Mouse (Mus musculus): ENCODE data around the gene Lix1l.

DNA sequence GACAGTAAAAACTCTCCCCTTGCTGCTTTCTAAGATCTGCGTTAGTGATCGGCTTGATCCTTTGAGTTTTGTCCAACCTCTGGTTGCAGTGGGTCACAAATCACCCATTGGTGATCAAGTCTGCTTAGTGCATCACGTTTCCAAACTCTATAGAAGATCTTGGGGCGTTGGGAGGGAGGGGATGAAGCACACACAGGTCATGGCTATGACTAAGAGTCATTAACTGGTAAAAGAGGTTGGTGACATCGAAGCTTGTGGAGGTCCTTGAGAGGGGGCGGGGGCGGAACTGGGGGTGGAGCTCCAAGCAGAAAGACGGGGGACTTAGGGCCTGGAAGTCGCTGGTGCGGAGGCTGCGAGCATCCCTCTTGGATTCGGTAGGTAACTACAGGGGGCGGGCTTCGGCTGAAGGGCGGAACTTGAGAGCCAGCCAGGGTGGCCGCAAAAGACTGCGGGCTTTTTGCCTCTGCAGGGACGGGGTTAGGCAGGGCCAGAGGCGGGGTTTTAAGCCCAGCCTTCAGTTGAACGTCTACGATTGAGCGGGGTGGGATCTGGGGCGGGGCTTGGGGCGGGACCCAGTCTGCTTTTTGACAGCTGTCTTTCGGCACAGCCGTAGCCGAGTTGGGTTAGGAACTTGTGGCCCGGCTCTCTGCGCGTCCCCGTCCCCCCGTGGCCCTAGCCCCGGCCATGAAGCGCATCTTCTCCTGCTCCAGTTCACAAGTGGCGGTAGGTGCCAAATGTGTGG, 68.9 kb downstream of the Lix1l start, which contains the start of gene Ankrd35:
- TF ChIP-seq CTCF (IDR thresholded peaks at IDR 0.05; ENCODE audit: insufficient read depth, low read length) = 0 out of 2 replicates have a peak, but pooled peaks have one; percentile 2
- peak; percentile 29; the same call in 1 of the 2 replicates for TF ChIP-seq POLR2A (IDR thresholded peaks at IDR 0.05; ENCODE audit: borderline replicate concordance, extremely low read depth, low read depth, low read length)

All from lung, adult 2 months (tissue).